Mouse (Mus musculus) T-helper 1 cell (primary cell): ENCODE measurements around the gene Pip5k1b.

Experiments used
- in situ Hi-C: fragments of 300-600 bp; cut with MboI, MseI; formaldehyde crosslinking; loops from one replicate; pipeline ENCODE4 v1.15.1; 2025; ENCODE audit warnings: high pct_unique_total_duplicates

Gene Pip5k1b

GRCm38 (mm10) chr19:24259390-24260351 lies 296.0 kb downstream of the Pip5k1b start:
- in situ Hi-C loops: loop anchor here (10.0 kb wide), 1 partner anchor 105 kb away; no protein-coding TSS in a partner anchor

DNA sequence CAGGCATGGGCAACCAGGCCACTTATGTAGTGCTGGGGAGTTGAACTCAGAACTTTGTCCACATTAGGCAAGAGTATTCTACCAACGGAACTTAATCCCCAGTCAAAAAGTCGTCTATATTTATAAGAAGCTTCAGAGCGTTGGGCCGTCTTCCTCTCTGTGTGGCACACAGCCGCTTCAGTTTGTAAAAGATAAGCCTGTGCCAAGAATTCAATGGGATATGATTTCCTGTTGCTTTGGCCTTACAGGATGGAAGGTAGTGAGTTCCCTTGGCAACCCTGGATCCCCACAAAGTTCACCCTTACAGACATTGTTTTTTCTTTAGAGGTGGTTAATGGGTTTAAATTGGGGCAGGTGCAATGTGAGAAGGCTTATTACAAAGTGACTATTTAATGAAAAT lies 297.3 kb downstream of the Pip5k1b start:
- in situ Hi-C loops: no loop called here

DNA sequence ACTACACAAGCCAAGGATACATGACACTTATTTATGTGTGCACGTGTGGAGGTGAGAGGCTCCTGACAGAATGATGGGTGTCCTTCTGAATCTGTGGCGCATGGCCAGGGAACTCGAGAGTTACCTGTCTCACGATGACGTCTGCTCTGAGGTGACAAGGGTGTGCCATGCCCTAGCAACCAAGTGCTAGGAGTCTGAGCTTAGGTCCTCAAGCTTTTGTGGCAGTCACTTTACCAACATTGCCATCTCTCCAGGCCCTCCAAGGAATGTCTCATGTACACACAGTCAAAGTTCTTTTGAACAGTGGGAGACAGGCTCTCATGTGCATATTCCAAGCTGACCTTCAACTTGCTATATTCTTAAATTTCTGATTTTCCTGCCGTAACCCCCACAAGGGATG lies 297.7 kb downstream of the Pip5k1b start:
- in situ Hi-C loops: no loop called here

DNA sequence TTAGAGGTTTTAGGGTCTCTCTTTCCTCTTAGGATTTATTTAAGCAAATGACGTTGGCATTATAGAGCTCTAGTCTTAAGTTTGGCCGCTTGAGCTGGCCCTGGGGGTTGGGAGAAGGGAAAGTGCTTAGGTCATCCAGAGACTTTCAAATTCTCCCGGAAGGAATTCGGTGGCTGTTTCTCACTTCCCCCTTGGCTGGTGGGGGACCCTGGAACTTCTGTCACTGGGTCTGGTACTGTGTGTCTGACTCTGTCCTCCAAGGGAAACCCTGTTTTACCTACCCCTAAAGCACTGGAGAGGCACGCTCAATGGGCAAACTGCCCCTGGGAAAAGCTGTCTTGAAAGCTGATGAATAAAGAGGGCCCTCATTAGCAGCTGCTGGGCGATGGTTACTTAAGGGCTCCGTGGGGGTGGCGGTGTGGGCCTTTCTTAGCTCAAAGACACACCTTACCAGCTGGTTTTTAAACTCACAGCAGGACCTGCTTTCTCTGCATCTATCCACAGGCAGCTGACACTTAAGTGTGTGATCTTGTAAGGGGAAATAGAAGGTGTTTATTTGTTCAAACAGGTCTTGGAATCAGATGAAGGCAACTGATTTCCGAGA lies 301.9 kb downstream of the Pip5k1b start:
- in situ Hi-C loops: no loop called here

DNA sequence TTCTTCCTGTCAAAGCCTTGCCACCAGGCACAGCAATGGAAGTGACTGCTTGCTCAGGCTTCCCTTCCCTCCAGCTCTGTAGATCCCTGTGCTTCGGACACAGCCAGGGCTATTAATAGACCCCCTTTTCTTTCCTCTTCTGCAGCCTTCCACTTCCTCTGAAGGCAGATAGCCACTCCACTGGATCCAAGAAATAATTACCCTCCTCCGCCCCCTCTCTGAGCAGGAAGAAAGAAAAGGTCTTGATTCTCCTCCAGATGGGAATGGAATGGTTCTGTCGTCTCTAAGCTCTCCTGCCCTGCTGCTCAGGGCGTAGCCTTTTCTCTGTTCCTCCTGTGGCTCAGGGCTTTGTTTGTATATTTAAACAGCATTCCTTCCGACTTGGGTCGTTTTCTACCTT lies 303.8 kb downstream of the Pip5k1b start:
- in situ Hi-C loops: no loop called here
